Mouse (Mus musculus) limb, embryonic 13.5 days (tissue): ENCODE measurements around the gene Wipf3. TPM values are rescaled to one million over a fixed set of nuclear protein-coding genes. Genes with fewer than 3 reads are reported as not detected.

ENCODE experiments used
- ATAC-seq: fragments of 200-750 bp; cut with Nextera tagmentation; 2 replicates; pipeline ENCODE4 v1.8.0; 2017; ENCODE audit warnings: low read depth, moderate number of reproducible peaks, moderate TSS enrichment; ENCODE audit not compliant: low FRiP score
- H3K27ac ChIP-seq: fragments of 300-500 bp; sonication (generic); 2 replicates; pipeline ENCODE4 v1.5.1; 2015; ENCODE audit warnings: inconsistent platforms, mild to moderate bottlenecking, moderate library complexity
- H3K27me3 ChIP-seq: fragments of 300-500 bp; sonication (generic); 2 replicates; pipeline ENCODE4 v1.6.1; 2015; ENCODE audit warnings: mild to moderate bottlenecking, inconsistent platforms
- H3K36me3 ChIP-seq: fragments of 300-500 bp; sonication (generic); 2 replicates; pipeline ENCODE4 v1.6.1; 2015; ENCODE audit warnings: inconsistent platforms, mild to moderate bottlenecking, moderate library complexity
- H3K4me1 ChIP-seq: fragments of 300-500 bp; sonication (generic); 2 replicates; pipeline ENCODE4 v1.6.1; 2015; ENCODE audit warnings: inconsistent platforms
- H3K4me2 ChIP-seq: fragments of 300-500 bp; sonication (generic); replicated peaks from 2 replicates; pipeline ENCODE4 v1.6.1; 2015; ENCODE audit warnings: inconsistent platforms, mild to moderate bottlenecking, moderate library complexity
- H3K4me3 ChIP-seq: fragments of 300-500 bp; sonication (generic); 2 replicates; pipeline ENCODE4 v1.5.1; 2015; ENCODE audit warnings: moderate library complexity, mild to moderate bottlenecking, inconsistent platforms
- H3K9ac ChIP-seq: fragments of 300-500 bp; sonication (generic); 2 replicates; pipeline ENCODE4 v1.6.1; 2015; ENCODE audit warnings: mild to moderate bottlenecking, inconsistent platforms
- H3K9me3 ChIP-seq: fragments of 300-500 bp; sonication (generic); 2 replicates; pipeline ENCODE4 v1.6.1; 2016; ENCODE audit warnings: inconsistent platforms
- WGBS: fragments of 180-500 bp; shearing (Covaris S2); methylation state at CpG from one replicate; pipeline ENCODE4 v1.1.7; 2015; 5-methylcytosine and 5-hydroxymethylcytosine counted together
- polyA plus RNA-seq: library from polyadenylated mRNA; unstranded; fragments of >200 nt; fragmentation: Nextera tagmentation; extraction: Ambion mirVana; gene quantifications from 2 replicates; pipeline ENCODE4 v1.2.1, GENCODE M21; 2015

Gene Wipf3
- polyA plus RNA-seq, 1 experiment from 2014 or later, result 2.1 TPM

- Histone ChIP-seq H3K27me3 (0 out of 2 replicates have a peak, but pooled peaks cover 7% of the 10 kb centered on the region), H3K9me3 (no peaks in the 10 kb centered on the region), H3K4me3 (no peak overlapping the region), H3K4me2 (no peak overlapping the region), H3K9ac (no peak overlapping the region), H3K4me1 (peaks cover 12% of the 10 kb centered on the region; the same call in 1 of the 2 replicates), H3K36me3 (no peaks in the 10 kb centered on the region), H3K27ac (no peak overlapping the region)
- ATAC-seq, result no peak
- 87% methylated on average over 6 of the region's 6 CpGs for WGBS
Observed at GRCm38 (mm10) chr6:54462766-54463165, 33.4 kb downstream of the Wipf3 start.

GRCm38 (mm10) chr6:54463701-54464458 lies 34.5 kb downstream of the Wipf3 start:
- 0 out of 2 replicates have a peak, but pooled peaks cover 7% of the 10 kb centered on the region for H3K27me3 ChIP-seq
- peaks cover 9% of the 10 kb centered on the region; the same call in 1 of the 2 replicates for H3K4me1 ChIP-seq
- no peaks in the 10 kb centered on the region for H3K36me3 ChIP-seq
- 69% methylated on average over 8 of the region's 8 CpGs for WGBS
- no peaks in the 10 kb centered on the region for H3K9me3 ChIP-seq
- H3K4me2 ChIP-seq, result no peak overlapping the region
- no peak overlapping the region for H3K4me3 ChIP-seq
- no peak overlapping the region for H3K9ac ChIP-seq
- H3K27ac ChIP-seq, result no peak overlapping the region
- ATAC-seq, result no peak

GRCm38 (mm10) chr6:54464926-54465325 lies 35.5 kb downstream of the Wipf3 start:
- Histone ChIP-seq H3K9ac (no peak overlapping the region), H3K4me3 (no peak overlapping the region), H3K4me1 (peaks cover 10% of the 10 kb centered on the region), H3K27me3 (peaks cover 11% of the 10 kb centered on the region; the same call in 1 of the 2 replicates), H3K36me3 (no peaks in the 10 kb centered on the region), H3K27ac (no peak overlapping the region), H3K9me3 (no peaks in the 10 kb centered on the region), H3K4me2 (no peak overlapping the region)
- WGBS, result 88% methylated on average over 4 of the region's 4 CpGs
- no peak for ATAC-seq

GRCm38 (mm10) chr6:54467371-54467770 lies 38.0 kb downstream of the Wipf3 start:
- ATAC-seq, result no peak
- no peaks in the 10 kb centered on the region for H3K36me3 ChIP-seq
- H3K4me3 ChIP-seq, result no peak overlapping the region
- no peak overlapping the region for H3K9ac ChIP-seq
- peaks cover 3% of the 10 kb centered on the region; the same call in 1 of the 2 replicates for H3K4me1 ChIP-seq
- no peak overlapping the region for H3K4me2 ChIP-seq
- peaks cover 7% of the 10 kb centered on the region; the same call in 1 of the 2 replicates for H3K27me3 ChIP-seq
- no peaks in the 10 kb centered on the region for H3K9me3 ChIP-seq
- H3K27ac ChIP-seq, result no peak overlapping the region
- WGBS, result 87% methylated on average over 3 of the region's 3 CpGs

- Histone ChIP-seq H3K4me3 (no peak overlapping the region), H3K4me1 (peaks cover 18% of the 10 kb centered on the region), H3K9ac (no peak overlapping the region), H3K4me2 (no peak overlapping the region), H3K36me3 (no peaks in the 10 kb centered on the region), H3K27ac (no peak overlapping the region), H3K27me3 (peaks cover 3% of the 10 kb centered on the region; the same call in 1 of the 2 replicates), H3K9me3 (no peaks in the 10 kb centered on the region)
- 82% methylated on average over 7 of the region's 7 CpGs for WGBS
- no peak for ATAC-seq
Observed at GRCm38 (mm10) chr6:54471866-54472265, 42.5 kb downstream of the Wipf3 start.

- Histone ChIP-seq H3K27me3 (peaks cover 8% of the 10 kb centered on the region; the same call in 1 of the 2 replicates), H3K4me1 (peaks cover 18% of the 10 kb centered on the region), H3K9me3 (no peaks in the 10 kb centered on the region), H3K36me3 (no peaks in the 10 kb centered on the region), H3K27ac (no peak overlapping the region), H3K9ac (no peak overlapping the region), H3K4me2 (no peak overlapping the region), H3K4me3 (no peak overlapping the region)
- WGBS, result 67% methylated on average over 8 of the region's 8 CpGs
- no peak for ATAC-seq
Observed at GRCm38 (mm10) chr6:54472846-54473715, 43.7 kb downstream of the Wipf3 start.

- ATAC-seq, result no peak
- Histone ChIP-seq H3K27me3 (0 out of 2 replicates have a peak, but pooled peaks cover 5% of the 10 kb centered on the region), H3K36me3 (no peaks in the 10 kb centered on the region), H3K4me3 (no peak overlapping the region), H3K27ac (no peak overlapping the region), H3K4me1 (peaks cover 14% of the 10 kb centered on the region), H3K4me2 (no peak overlapping the region), H3K9me3 (0 out of 2 replicates have a peak, but pooled peaks cover 2% of the 10 kb centered on the region), H3K9ac (no peak overlapping the region)
- 66% methylated on average over 19 of the region's 19 CpGs for WGBS
Observed at GRCm38 (mm10) chr6:54475926-54476667, 46.7 kb downstream of the Wipf3 start.

GRCm38 (mm10) chr6:54478646-54479324 lies 49.4 kb downstream of the Wipf3 start:
- WGBS, result 70% methylated on average over 5 of the region's 5 CpGs
- Histone ChIP-seq H3K36me3 (no peaks in the 10 kb centered on the region), H3K4me3 (no peak overlapping the region), H3K9me3 (0 out of 2 replicates have a peak, but pooled peaks cover 2% of the 10 kb centered on the region), H3K9ac (no peak overlapping the region), H3K4me1 (peaks cover 14% of the 10 kb centered on the region), H3K27me3 (0 out of 2 replicates have a peak, but pooled peaks cover 5% of the 10 kb centered on the region), H3K4me2 (no peak overlapping the region), H3K27ac (no peak overlapping the region)
- no peak for ATAC-seq

GRCm38 (mm10) chr6:54481390-54482112 lies 52.1 kb downstream of the Wipf3 start:
- H3K4me1 ChIP-seq, result peaks cover 13% of the 10 kb centered on the region
- no peak overlapping the region for H3K27ac ChIP-seq
- H3K9me3 ChIP-seq, result 0 out of 2 replicates have a peak, but pooled peaks cover 2% of the 10 kb centered on the region
- H3K27me3 ChIP-seq, result peaks cover 29% of the 10 kb centered on the region
- H3K36me3 ChIP-seq, result no peaks in the 10 kb centered on the region
- H3K4me2 ChIP-seq, result no peak overlapping the region
- 82% methylated on average over 15 of the region's 15 CpGs for WGBS
- no peak for ATAC-seq
- H3K9ac ChIP-seq, result no peak overlapping the region
- no peak overlapping the region for H3K4me3 ChIP-seq

- no peak; the same call in 1 of the 2 replicates for ATAC-seq
- H3K36me3 ChIP-seq, result no peaks in the 10 kb centered on the region
- 0 out of 2 replicates have a peak overlapping the region, but pooled peaks have one; percentile 50 for H3K9ac ChIP-seq
- H3K9me3 ChIP-seq, result no peaks in the 10 kb centered on the region
- H3K27me3 ChIP-seq, result peaks cover 55% of the 10 kb centered on the region
- WGBS, result 17% methylated on average over 12 of the region's 12 CpGs
- peak overlapping the region; percentile 69 for H3K4me2 ChIP-seq
- peaks cover 10% of the 10 kb centered on the region for H3K4me1 ChIP-seq
- H3K27ac ChIP-seq, result no peak overlapping the region
- peak overlapping the region; percentile 37 for H3K4me3 ChIP-seq
Observed at GRCm38 (mm10) chr6:54485000-54485399, 55.6 kb downstream of the Wipf3 start.
